Mouse (Mus musculus): ENCODE data around the gene Rab3gap2. TPM values are rescaled to one million over a fixed set of nuclear protein-coding genes. Genes with fewer than 3 reads are reported as not detected.
A peak's percentile ranks its signal among the peaks of the same experiment; 100 is the strongest.
"Not testable (repeated sequence)": the region's sequence is repeated elsewhere in the genome, so short reads cannot be mapped to it uniquely, and the experiment has no call there.

Gene Rab3gap2
- polyA plus RNA-seq, 1 experiment, result 0.51 TPM

- Histone ChIP-seq H3K36me3 (ENCODE audit: control insufficient read depth) (peaks cover 46% of the 10 kb centered on the region), H3K27me3 (ENCODE audit: control insufficient read depth) (no peaks in the 10 kb centered on the region), H3K9me3 (ENCODE audit: control insufficient read depth, low read length) (0 out of 2 replicates have a peak, but pooled peaks cover 2% of the 10 kb centered on the region), H3K4me1 (ENCODE audit: control insufficient read depth) (no peaks in the 10 kb centered on the region; the same call in none of the 2 replicates), H3K4me3 (replicated peaks) (no peak overlapping the region)
- no peak for TF ChIP-seq GATA1 (IDR thresholded peaks at IDR 0.05; ENCODE audit: low read length)
- no peak for TF ChIP-seq TAL1 (IDR thresholded peaks at IDR 0.05; ENCODE audit: low read length)
These were observed 102.9 kb downstream of the Rab3gap2 start for GRCm38 (mm10) chr1:185306836-185307235.

- peaks cover 45% of the 10 kb centered on the region for H3K36me3 ChIP-seq (ENCODE audit: control insufficient read depth)
- no peak overlapping the region for H3K4me3 ChIP-seq (replicated peaks)
- TF ChIP-seq TAL1 (IDR thresholded peaks at IDR 0.05; ENCODE audit: low read length) (no peak), GATA1 (IDR thresholded peaks at IDR 0.05; ENCODE audit: low read length) (no peak)
- no peaks in the 10 kb centered on the region; the same call in none of the 2 replicates for H3K4me1 ChIP-seq (ENCODE audit: control insufficient read depth)
- H3K27me3 ChIP-seq (ENCODE audit: control insufficient read depth), result no peaks in the 10 kb centered on the region
- H3K9me3 ChIP-seq (ENCODE audit: control insufficient read depth, low read length), result 0 out of 2 replicates have a peak, but pooled peaks cover 2% of the 10 kb centered on the region
These were observed 103.7 kb downstream of the Rab3gap2 start for GRCm38 (mm10) chr1:185307645-185308044.

GRCm38 (mm10) chr1:185308334-185308733, 104.4 kb downstream of the Rab3gap2 start:
- H3K36me3 ChIP-seq (ENCODE audit: control insufficient read depth), result peaks cover 43% of the 10 kb centered on the region
- TF ChIP-seq TAL1 (IDR thresholded peaks at IDR 0.05; ENCODE audit: low read length), result no peak
- TF ChIP-seq GATA1 (IDR thresholded peaks at IDR 0.05; ENCODE audit: low read length), result no peak
- no peak overlapping the region for H3K4me3 ChIP-seq (replicated peaks)
- H3K27me3 ChIP-seq (ENCODE audit: control insufficient read depth), result no peaks in the 10 kb centered on the region
- 0 out of 2 replicates have a peak, but pooled peaks cover 2% of the 10 kb centered on the region for H3K9me3 ChIP-seq (ENCODE audit: control insufficient read depth, low read length)
- H3K4me1 ChIP-seq (ENCODE audit: control insufficient read depth), result no peaks in the 10 kb centered on the region; the same call in none of the 2 replicates

GRCm38 (mm10) chr1:185308908-185309307, 105.0 kb downstream of the Rab3gap2 start:
- TF ChIP-seq TAL1 (IDR thresholded peaks at IDR 0.05; ENCODE audit: low read length) (no peak), GATA1 (IDR thresholded peaks at IDR 0.05; ENCODE audit: low read length) (no peak)
- Histone ChIP-seq H3K27me3 (ENCODE audit: control insufficient read depth) (no peaks in the 10 kb centered on the region), H3K4me1 (ENCODE audit: control insufficient read depth) (no peaks in the 10 kb centered on the region; the same call in none of the 2 replicates), H3K36me3 (ENCODE audit: control insufficient read depth) (peaks cover 49% of the 10 kb centered on the region), H3K4me3 (replicated peaks) (no peak overlapping the region), H3K9me3 (ENCODE audit: control insufficient read depth, low read length) (0 out of 2 replicates have a peak, but pooled peaks cover 2% of the 10 kb centered on the region)

- peaks cover 65% of the 10 kb centered on the region for H3K36me3 ChIP-seq (ENCODE audit: control insufficient read depth)
These were observed 108.0 kb downstream of the Rab3gap2 start for GRCm38 (mm10) chr1:185311949-185312348.

GRCm38 (mm10) chr1:185314546-185314945, 110.6 kb downstream of the Rab3gap2 start:
- Histone ChIP-seq H3K4me1 (ENCODE audit: control insufficient read depth) (no peaks in the 10 kb centered on the region), H3K9me3 (ENCODE audit: control insufficient read depth, low read length) (no peaks in the 10 kb centered on the region; the same call in 1 of the 2 replicates), H3K27me3 (ENCODE audit: control insufficient read depth) (no peaks in the 10 kb centered on the region), H3K36me3 (ENCODE audit: control insufficient read depth) (peaks cover 68% of the 10 kb centered on the region), H3K4me3 (replicated peaks) (no peak overlapping the region)
- no peak for TF ChIP-seq GATA1 (IDR thresholded peaks at IDR 0.05; ENCODE audit: low read length)
- no peak for TF ChIP-seq TAL1 (IDR thresholded peaks at IDR 0.05; ENCODE audit: low read length)

More at GRCm38 (mm10) chr1:185311949-185312348, 108.0 kb downstream of the Rab3gap2 start:
- no peak overlapping the region for H3K4me3 ChIP-seq (replicated peaks)
- H3K4me1 ChIP-seq (ENCODE audit: control insufficient read depth), result no peaks in the 10 kb centered on the region; the same call in none of the 2 replicates
- no peaks in the 10 kb centered on the region for H3K27me3 ChIP-seq (ENCODE audit: control insufficient read depth)
- TF ChIP-seq TAL1 (IDR thresholded peaks at IDR 0.05; ENCODE audit: low read length) (no peak), GATA1 (IDR thresholded peaks at IDR 0.05; ENCODE audit: low read length) (no peak)
- no peaks in the 10 kb centered on the region for H3K9me3 ChIP-seq (ENCODE audit: control insufficient read depth, low read length)

GRCm38 (mm10) chr1:185315846-185316568, 112.1 kb downstream of the Rab3gap2 start:
- H3K4me3 ChIP-seq (replicated peaks), result no peak overlapping the region
- H3K27me3 ChIP-seq (ENCODE audit: control insufficient read depth), result no peaks in the 10 kb centered on the region
- no peaks in the 10 kb centered on the region for H3K4me1 ChIP-seq (ENCODE audit: control insufficient read depth)
- no peaks in the 10 kb centered on the region; the same call in 1 of the 2 replicates for H3K9me3 ChIP-seq (ENCODE audit: control insufficient read depth, low read length)
- TF ChIP-seq TAL1 (IDR thresholded peaks at IDR 0.05; ENCODE audit: low read length) (no peak), GATA1 (IDR thresholded peaks at IDR 0.05; ENCODE audit: low read length) (no peak)
- H3K36me3 ChIP-seq (ENCODE audit: control insufficient read depth), result peaks cover 80% of the 10 kb centered on the region

- H3K27me3 ChIP-seq (ENCODE audit: control insufficient read depth); H3K9me3 ChIP-seq (ENCODE audit: control insufficient read depth, low read length): not testable (repeated sequence)
- peak overlapping the region; percentile 89 for H3K4me3 ChIP-seq (replicated peaks)
- peaks cover 44% of the 10 kb centered on the region for H3K36me3 ChIP-seq (ENCODE audit: control insufficient read depth)
- peaks cover 37% of the 10 kb centered on the region for H3K4me1 ChIP-seq (ENCODE audit: control insufficient read depth)
These were observed 123.9 kb downstream of the Rab3gap2 start for GRCm38 (mm10) chr1:185327754-185328345.

Data from erythroblast, embryonic 14.5 days (primary cell).